In the genomic region with DNA sequence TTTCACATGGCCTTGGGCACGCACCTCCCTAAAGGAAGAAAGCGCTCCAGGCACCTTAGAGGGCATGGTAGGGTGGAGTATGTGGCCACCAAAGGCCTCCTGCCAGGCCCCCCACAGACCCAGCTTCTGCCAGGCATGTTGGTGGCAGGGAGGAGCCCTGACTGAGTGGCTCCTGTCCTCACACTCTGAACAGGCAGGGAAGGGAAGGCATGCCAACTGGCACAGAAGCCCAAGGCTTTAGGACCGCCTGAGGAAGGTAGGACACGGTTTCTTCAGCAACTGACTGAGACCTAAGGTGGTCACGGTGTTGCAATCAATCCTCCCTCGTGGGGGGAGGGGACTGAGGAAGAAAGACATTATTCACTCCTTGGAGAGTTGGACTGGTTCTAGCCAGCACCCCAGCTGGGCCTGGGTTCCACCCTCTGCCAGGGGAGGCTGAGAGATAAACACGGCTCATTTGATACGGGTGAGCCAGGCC, we compare ENCODE assay signal across 12 mouse cellular contexts. TPM values are rescaled to one million over a fixed set of nuclear protein-coding genes. Genes with fewer than 3 reads are reported as not detected.
DNase-seq lines count a peak whose midpoint lies in the region; ATAC-seq and TF ChIP-seq lines count a peak whose summit lies in the region.
"Had no signal": no experiment of that assay in that cellular context is flagged by ENCODE, and none has a peak within 500 bp of the region (broad histone marks: within the 10 kb centered on the region; RNA-seq: fewer than 3 reads in every experiment).

No protein-coding gene starts in this region.

- 0 out of 2 replicates have a peak, but pooled peaks have one; percentile 11 for ATAC-seq in stomach, embryonic 16.5 days (ENCODE audit: insufficient read depth, low FRiP score)
- no peak for ATAC-seq in stomach, postnatal 0 days (ENCODE audit: low FRiP score, low TSS enrichment)
- ATAC-seq in erythroblast, adult 5-6 weeks (replicated peaks; ENCODE audit: low FRiP score, poor library complexity, severe bottlenecking), result no peak

- no peak for TF ChIP-seq CTCF in stomach, postnatal 0 days (IDR thresholded peaks at IDR 0.05; ENCODE audit: low read depth)
- TF ChIP-seq CTCF in kidney, adult 2 months (conservative IDR thresholded peaks at IDR 0.05; ENCODE audit: insufficient read depth, insufficient read length, low read depth, low read length), result no peak

- no peak overlapping the region for H3K4me2 ChIP-seq in stomach, embryonic 16.5 days (ENCODE audit: low read depth, low read length)
- no peak overlapping the region for H3K4me2 ChIP-seq in stomach, postnatal 0 days (replicated peaks; ENCODE audit: low read depth)
- H3K4me2 ChIP-seq: embryonic facial prominence, embryonic 12.5 days; hindbrain, embryonic 12.5 days; liver, embryonic 13.5 days; stomach, embryonic 15.5 days had no signal

- no peak for TF ChIP-seq POLR2A in kidney, adult 2 months (IDR thresholded peaks at IDR 0.05; ENCODE audit: low read depth, low read length)

- H3K9ac ChIP-seq in stomach, embryonic 16.5 days (ENCODE audit: low read length), result no peak overlapping the region
- H3K9ac ChIP-seq in stomach, postnatal 0 days (ENCODE audit: low read length), result no peak overlapping the region
- H3K9ac ChIP-seq: embryonic facial prominence, embryonic 12.5 days; hindbrain, embryonic 12.5 days; liver, embryonic 13.5 days; stomach, embryonic 15.5 days had no signal

- TF ChIP-seq EP300 in stomach, postnatal 0 days (optimal IDR thresholded peaks at IDR 0.05), result no peak

- 57% methylated on average over 8 of the region's 8 CpGs for WGBS in stomach, embryonic 16.5 days
- WGBS in stomach, postnatal 0 days, result 48% methylated on average over 8 of the region's 8 CpGs
- WGBS in kidney, adult 2 months, result 35% methylated on average over 8 of the region's 8 CpGs

- no peaks in the 10 kb centered on the region for H3K9me3 ChIP-seq in stomach, embryonic 16.5 days (replicated peaks; ENCODE audit: control insufficient read depth, low read length)
- H3K9me3 ChIP-seq in stomach, postnatal 0 days (ENCODE audit: control insufficient read depth, low read length), result no peaks in the 10 kb centered on the region
- H3K9me3 ChIP-seq: embryonic facial prominence, embryonic 12.5 days; hindbrain, embryonic 12.5 days; liver, embryonic 13.5 days; stomach, embryonic 15.5 days had no signal

- H3K4me1 ChIP-seq in stomach, embryonic 16.5 days (ENCODE audit: control insufficient read depth, insufficient read depth, low read length), result no peaks in the 10 kb centered on the region
- H3K4me1 ChIP-seq in stomach, postnatal 0 days (replicated peaks; ENCODE audit: control insufficient read depth, insufficient read depth), result no peaks in the 10 kb centered on the region
- H3K4me1 ChIP-seq in kidney, adult 2 months (ENCODE audit: control insufficient read depth, insufficient read depth, low read length), result peaks cover 15% of the 10 kb centered on the region
- H3K4me1 ChIP-seq: embryonic facial prominence, embryonic 12.5 days; stomach, embryonic 15.5 days had no signal

- no peak for DNase-seq in stomach, postnatal 0 days (ENCODE audit: low spot score)
- DNase-seq in cerebellum, adult 9-10 months, result peak; percentile 79
- peak; percentile 79 for DNase-seq in kidney, adult 2 months
- peak; percentile 73 for DNase-seq in skeletal muscle tissue, adult 2 months (ENCODE audit: low read depth, low spot score)
- DNase-seq in thymus, adult 18-20 months, result no peak
- DNase-seq: liver, embryonic 13.5 days had no signal

- peaks cover 3% of the 10 kb centered on the region for H3K27me3 ChIP-seq in stomach, embryonic 16.5 days (ENCODE audit: control insufficient read depth, insufficient read depth, low read length)
- H3K27me3 ChIP-seq in stomach, postnatal 0 days (ENCODE audit: control insufficient read depth, insufficient read depth, low read length), result peaks cover 2% of the 10 kb centered on the region; the same call in 1 of the 2 replicates
- no peaks in the 10 kb centered on the region for H3K27me3 ChIP-seq in kidney, adult 2 months (replicated peaks; ENCODE audit: control insufficient read depth, insufficient read depth, low read length)

- H3K4me3 ChIP-seq in stomach, embryonic 16.5 days (replicated peaks; ENCODE audit: low read length), result no peak overlapping the region
- H3K4me3 ChIP-seq in stomach, postnatal 0 days (ENCODE audit: low read depth, low read length), result no peak overlapping the region
- no peak overlapping the region for H3K4me3 ChIP-seq in kidney, adult 2 months (ENCODE audit: insufficient read depth, low read depth, low read length)
- H3K4me3 ChIP-seq: embryonic facial prominence, embryonic 12.5 days; hindbrain, embryonic 12.5 days; liver, embryonic 13.5 days; myocyte; stomach, embryonic 15.5 days had no signal

- no peak overlapping the region for H3K27ac ChIP-seq in stomach, embryonic 16.5 days (ENCODE audit: low read length)
- H3K27ac ChIP-seq in stomach, postnatal 0 days (replicated peaks), result no peak overlapping the region
- H3K27ac ChIP-seq in kidney, adult 2 months (ENCODE audit: insufficient read depth, low read depth, low read length), result no peak overlapping the region
- H3K27ac ChIP-seq: embryonic facial prominence, embryonic 12.5 days; hindbrain, embryonic 12.5 days; liver, embryonic 13.5 days; stomach, embryonic 15.5 days had no signal

- H3K36me3 ChIP-seq in stomach, embryonic 16.5 days (ENCODE audit: control insufficient read depth, insufficient read depth, low read length), result no peaks in the 10 kb centered on the region
- no peaks in the 10 kb centered on the region for H3K36me3 ChIP-seq in stomach, postnatal 0 days (ENCODE audit: control insufficient read depth, insufficient read depth, low read length)
- H3K36me3 ChIP-seq in kidney, adult 2 months (ENCODE audit: control insufficient read depth, insufficient read depth, low read length), result no peaks in the 10 kb centered on the region
- H3K36me3 ChIP-seq: embryonic facial prominence, embryonic 12.5 days; hindbrain, embryonic 12.5 days; liver, embryonic 13.5 days; stomach, embryonic 15.5 days had no signal

RNA-seq across cellular contexts. Expression of a gene that starts 8.2 kb away (rescaled TPM):
- polyA plus RNA-seq in stomach, embryonic 16.5 days (2015; fragmentation: Nextera tagmentation; extraction: Ambion mirVana), result 0.48 and 0.90 TPM in 2 replicates
- polyA plus RNA-seq in stomach, postnatal 0 days (2015; fragmentation: Nextera tagmentation; extraction: Ambion mirVana), result 0.44 and 2.0 TPM in 2 replicates
- polyA plus RNA-seq in kidney, adult 2 months (2012; rRNA removed), result 0.23 and 0.36 TPM in 2 replicates
- total RNA-seq in erythroblast, adult 5-6 weeks (2015; ENCODE audit: low replicate concordance), result not detected in 2 replicates
- not detected in 2 replicates for total RNA-seq in erythroblast, adult 5-6 weeks (2017; ENCODE audit: low replicate concordance)
- polyA plus RNA-seq: liver, embryonic 13.5 days; myocyte had no signal

RNA-seq across cellular contexts. Expression of a gene that starts 33.9 kb away (rescaled TPM):
- polyA plus RNA-seq in stomach, embryonic 16.5 days (2015; fragmentation: Nextera tagmentation; extraction: Ambion mirVana), result 3.8 and 4.5 TPM in 2 replicates
- polyA plus RNA-seq in stomach, postnatal 0 days (2015; fragmentation: Nextera tagmentation; extraction: Ambion mirVana), result 1.8 and 2.0 TPM in 2 replicates
- polyA plus RNA-seq in kidney, adult 2 months (2012; rRNA removed), result 5.6 and 5.7 TPM in 2 replicates
- 2.3 and 5.6 TPM in 2 replicates for total RNA-seq in erythroblast, adult 5-6 weeks (2015; ENCODE audit: low replicate concordance)
- 4.0 and 5.3 TPM in 2 replicates for total RNA-seq in erythroblast, adult 5-6 weeks (2017; ENCODE audit: low replicate concordance)

Comparison
In these comparisons a context has a peak if more than half of its experiments do, and no peak if none do; other contexts are left out.
1. DNase-seq: peak in cerebellum, adult 9-10 months (single experiment), kidney, adult 2 months (single experiment) and skeletal muscle tissue, adult 2 months (single experiment); none in stomach, postnatal 0 days (single experiment) and thymus, adult 18-20 months (0 of 2).